Mouse (Mus musculus): Measurements from ENCODE around the gene Psenen. TPM values are rescaled to one million over a fixed set of nuclear protein-coding genes. Genes with fewer than 3 reads are reported as not detected.

Psenen gene
- polyA plus RNA-seq (2014; fragmentation: Nextera tagmentation; extraction: Ambion mirVana) = 119 and 125 TPM in 2 replicates

- no peaks in the 10 kb centered on the region for H3K9me3 ChIP-seq (ENCODE audit: control insufficient read depth, low read length)
- DNase-seq (ENCODE audit: low spot score) = peak; percentile 92
- WGBS = under 1% methylated on average over 45 of the region's 45 CpGs
- peak within 1 kb of the TSS; percentile 96 for H3K27ac ChIP-seq (ENCODE audit: low read depth)
- peak; percentile 84 for ATAC-seq (replicated peaks; ENCODE audit: low FRiP score, low TSS enrichment, low read depth)
- H3K4me3 ChIP-seq (ENCODE audit: low read depth, low read length) = peak within 1 kb of the TSS; percentile 83
- peak within 1 kb of the TSS; percentile 60 for H3K4me2 ChIP-seq (ENCODE audit: low read length)
- peaks cover 15% of the 10 kb centered on the region; the same call in 1 of the 2 replicates for H3K4me1 ChIP-seq (replicated peaks; ENCODE audit: control insufficient read depth, insufficient read depth, low read length)
- no peaks in the 10 kb centered on the region for H3K27me3 ChIP-seq (replicated peaks; ENCODE audit: control insufficient read depth, insufficient read depth, low read length)
- H3K9ac ChIP-seq (ENCODE audit: low read length) = peak within 1 kb of the TSS; percentile 81
- peaks cover 27% of the 10 kb centered on the region for H3K36me3 ChIP-seq (ENCODE audit: control insufficient read depth, insufficient read depth, low read length)
These were observed at the start of gene Psenen, which contains the start of the genes U2af1l4 and Gm49396 for GRCm38 (mm10) chr7:30563117-30563905. Gene Psenen, minus strand, starts transcription at chr7:30563627. Gene U2af1l4, plus strand, starts transcription at chr7:30563301. Gene Gm49396, plus strand, starts transcription at chr7:30563344.

DNA sequence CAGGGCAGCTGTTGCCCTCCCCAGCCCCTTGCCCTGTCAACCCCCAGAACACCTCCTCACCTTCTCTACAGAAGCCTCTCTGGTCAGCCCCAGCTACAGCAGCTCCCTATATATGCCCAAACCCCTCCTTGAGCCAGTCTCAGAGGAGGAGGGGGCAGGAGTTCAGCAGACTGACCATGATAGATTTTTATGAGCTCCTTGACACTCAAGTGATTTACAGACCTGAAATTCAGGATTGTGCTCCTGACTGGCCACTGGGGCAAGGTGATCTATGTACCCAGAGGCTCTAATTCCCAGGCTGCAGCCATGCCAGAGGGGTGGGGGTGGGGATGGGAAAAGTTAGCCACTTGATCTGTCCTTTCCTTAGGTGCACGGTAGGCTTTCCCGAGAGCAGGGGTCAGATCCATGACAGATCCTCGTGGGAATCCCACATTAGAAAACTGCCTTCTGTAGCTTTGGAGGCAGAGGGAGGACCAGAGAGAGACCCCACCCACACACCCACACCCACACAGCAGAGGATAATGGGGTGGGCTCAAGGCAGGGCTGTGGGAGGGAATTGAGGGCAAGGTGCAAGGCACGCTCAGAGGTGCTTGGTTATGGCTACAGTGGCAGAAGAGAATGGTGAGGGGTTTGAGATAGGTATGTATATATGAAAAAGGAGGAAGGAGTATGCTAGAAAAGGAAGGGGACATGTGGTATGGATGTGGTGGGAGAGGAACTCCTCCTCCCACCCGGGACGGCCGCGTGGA is 49.4 kb upstream of the Psenen start, which contains the start of gene Upk1a:
TSS of gene Upk1a (minus strand) at position 194 of the 749 bp plus-strand sequence.
- H3K9ac ChIP-seq (ENCODE audit: low read length) = 0 out of 2 replicates have a peak within 1 kb of the TSS, but pooled peaks have one; percentile 7
- 54% methylated on average over 8 of the region's 8 CpGs for WGBS
- H3K4me2 ChIP-seq (ENCODE audit: low read length) = peak within 1 kb of the TSS; percentile 30

GRCm38 (mm10) chr7:30610043-30610442 is 46.6 kb upstream of the Psenen start:
- no peak overlapping the region for H3K27ac ChIP-seq (ENCODE audit: low read depth)
- DNase-seq (ENCODE audit: low spot score) = no peak
- no peaks in the 10 kb centered on the region for H3K4me1 ChIP-seq (replicated peaks; ENCODE audit: control insufficient read depth, insufficient read depth, low read length)
- no peaks in the 10 kb centered on the region for H3K36me3 ChIP-seq (ENCODE audit: control insufficient read depth, insufficient read depth, low read length)
- no peak; the same call in 1 of the 2 replicates for ATAC-seq (replicated peaks; ENCODE audit: low FRiP score, low TSS enrichment, low read depth)
- H3K27me3 ChIP-seq (replicated peaks; ENCODE audit: control insufficient read depth, insufficient read depth, low read length) = no peaks in the 10 kb centered on the region
- 43% methylated on average over 7 of the region's 7 CpGs for WGBS
- H3K4me3 ChIP-seq (ENCODE audit: low read depth, low read length) = no peak overlapping the region
- H3K4me2 ChIP-seq (ENCODE audit: low read length) = no peak overlapping the region
- no peaks in the 10 kb centered on the region for H3K9me3 ChIP-seq (ENCODE audit: control insufficient read depth, low read length)
- no peak overlapping the region for H3K9ac ChIP-seq (ENCODE audit: low read length)

More for the DNA sequence above, 49.4 kb upstream of the Psenen start, which contains the start of gene Upk1a:
- H3K27ac ChIP-seq (ENCODE audit: low read depth) = no peak within 1 kb of the TSS; the same call in 1 of the 2 replicates
- ATAC-seq (replicated peaks; ENCODE audit: low FRiP score, low TSS enrichment, low read depth) (peak; percentile 51), DNase-seq (ENCODE audit: low spot score) (no peak)
- no peaks in the 10 kb centered on the region for H3K4me1 ChIP-seq (replicated peaks; ENCODE audit: control insufficient read depth, insufficient read depth, low read length)
- no peaks in the 10 kb centered on the region for H3K9me3 ChIP-seq (ENCODE audit: control insufficient read depth, low read length)
- H3K27me3 ChIP-seq (replicated peaks; ENCODE audit: control insufficient read depth, insufficient read depth, low read length) = no peaks in the 10 kb centered on the region
- peaks cover 20% of the 10 kb centered on the region for H3K36me3 ChIP-seq (ENCODE audit: control insufficient read depth, insufficient read depth, low read length)
- no peak within 1 kb of the TSS for H3K4me3 ChIP-seq (ENCODE audit: low read depth, low read length)

- ATAC-seq (replicated peaks; ENCODE audit: low FRiP score, low TSS enrichment, low read depth) = no peak
- H3K27me3 ChIP-seq (replicated peaks; ENCODE audit: control insufficient read depth, insufficient read depth, low read length) = no peaks in the 10 kb centered on the region
- H3K9me3 ChIP-seq (ENCODE audit: control insufficient read depth, low read length) = no peaks in the 10 kb centered on the region
- no peak overlapping the region for H3K9ac ChIP-seq (ENCODE audit: low read length)
- no peak for DNase-seq (ENCODE audit: low spot score)
- H3K4me1 ChIP-seq (replicated peaks; ENCODE audit: control insufficient read depth, insufficient read depth, low read length) = no peaks in the 10 kb centered on the region
- WGBS = 45% methylated on average over 16 of the region's 16 CpGs
- H3K4me2 ChIP-seq (ENCODE audit: low read length) = no peak overlapping the region
- no peak overlapping the region for H3K4me3 ChIP-seq (ENCODE audit: low read depth, low read length)
- no peaks in the 10 kb centered on the region for H3K36me3 ChIP-seq (ENCODE audit: control insufficient read depth, insufficient read depth, low read length)
- H3K27ac ChIP-seq (ENCODE audit: low read depth) = no peak overlapping the region
These were observed 45.0 kb upstream of the Psenen start for GRCm38 (mm10) chr7:30608476-30608875.

GRCm38 (mm10) chr7:30607706-30608309 is 44.4 kb upstream of the Psenen start:
- WGBS = 26% methylated on average over 8 of the region's 8 CpGs
- DNase-seq (ENCODE audit: low spot score) (peak; percentile 72), ATAC-seq (replicated peaks; ENCODE audit: low FRiP score, low TSS enrichment, low read depth) (no peak)
- Histone ChIP-seq H3K4me3 (ENCODE audit: low read depth, low read length) (no peak overlapping the region), H3K4me1 (replicated peaks; ENCODE audit: control insufficient read depth, insufficient read depth, low read length) (no peaks in the 10 kb centered on the region), H3K27ac (ENCODE audit: low read depth) (no peak overlapping the region), H3K36me3 (ENCODE audit: control insufficient read depth, insufficient read depth, low read length) (no peaks in the 10 kb centered on the region), H3K9me3 (ENCODE audit: control insufficient read depth, low read length) (no peaks in the 10 kb centered on the region), H3K9ac (ENCODE audit: low read length) (no peak overlapping the region), H3K4me2 (ENCODE audit: low read length) (no peak overlapping the region), H3K27me3 (replicated peaks; ENCODE audit: control insufficient read depth, insufficient read depth, low read length) (no peaks in the 10 kb centered on the region)

DNA sequence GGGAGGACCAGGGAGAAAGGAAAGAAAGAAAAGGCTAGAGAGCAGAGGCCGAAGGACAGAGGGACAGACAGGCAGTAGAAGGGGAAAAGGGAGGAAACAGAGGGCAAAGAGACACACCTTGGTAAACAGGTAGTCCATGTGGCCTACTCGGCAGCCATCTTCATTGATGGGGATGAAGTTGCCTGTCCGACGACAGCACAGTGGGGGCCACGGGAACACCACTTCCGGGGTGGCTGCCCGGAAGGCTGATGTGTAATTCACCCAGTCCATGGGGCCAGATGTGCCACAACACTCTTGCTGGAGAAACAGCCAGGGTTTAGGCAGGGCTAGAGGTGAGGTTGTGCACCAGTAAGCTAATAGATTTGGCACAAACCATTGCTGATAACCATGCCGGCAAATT is 41.5 kb upstream of the Psenen start:
- H3K4me2 ChIP-seq (ENCODE audit: low read length) = no peak overlapping the region
- no peaks in the 10 kb centered on the region for H3K9me3 ChIP-seq (ENCODE audit: control insufficient read depth, low read length)
- DNase-seq (ENCODE audit: low spot score) (no peak), ATAC-seq (replicated peaks; ENCODE audit: low FRiP score, low TSS enrichment, low read depth) (no peak)
- no peak overlapping the region for H3K4me3 ChIP-seq (ENCODE audit: low read depth, low read length)
- H3K36me3 ChIP-seq (ENCODE audit: control insufficient read depth, insufficient read depth, low read length) = no peaks in the 10 kb centered on the region
- H3K27me3 ChIP-seq (replicated peaks; ENCODE audit: control insufficient read depth, insufficient read depth, low read length) = no peaks in the 10 kb centered on the region
- no peak overlapping the region for H3K27ac ChIP-seq (ENCODE audit: low read depth)
- no peaks in the 10 kb centered on the region for H3K4me1 ChIP-seq (replicated peaks; ENCODE audit: control insufficient read depth, insufficient read depth, low read length)
- 87% methylated on average over 8 of the region's 8 CpGs for WGBS
- no peak overlapping the region for H3K9ac ChIP-seq (ENCODE audit: low read length)

GRCm38 (mm10) chr7:30604424-30604823 is 41.0 kb upstream of the Psenen start:
- WGBS = 53% methylated on average over 8 of the region's 8 CpGs
- no peaks in the 10 kb centered on the region for H3K27me3 ChIP-seq (replicated peaks; ENCODE audit: control insufficient read depth, insufficient read depth, low read length)
- no peak overlapping the region for H3K4me2 ChIP-seq (ENCODE audit: low read length)
- H3K4me3 ChIP-seq (ENCODE audit: low read depth, low read length) = no peak overlapping the region
- H3K9ac ChIP-seq (ENCODE audit: low read length) = no peak overlapping the region
- DNase-seq (ENCODE audit: low spot score) (no peak), ATAC-seq (replicated peaks; ENCODE audit: low FRiP score, low TSS enrichment, low read depth) (no peak)
- H3K27ac ChIP-seq (ENCODE audit: low read depth) = no peak overlapping the region
- no peaks in the 10 kb centered on the region for H3K36me3 ChIP-seq (ENCODE audit: control insufficient read depth, insufficient read depth, low read length)
- no peaks in the 10 kb centered on the region for H3K9me3 ChIP-seq (ENCODE audit: control insufficient read depth, low read length)
- H3K4me1 ChIP-seq (replicated peaks; ENCODE audit: control insufficient read depth, insufficient read depth, low read length) = no peaks in the 10 kb centered on the region

DNA sequence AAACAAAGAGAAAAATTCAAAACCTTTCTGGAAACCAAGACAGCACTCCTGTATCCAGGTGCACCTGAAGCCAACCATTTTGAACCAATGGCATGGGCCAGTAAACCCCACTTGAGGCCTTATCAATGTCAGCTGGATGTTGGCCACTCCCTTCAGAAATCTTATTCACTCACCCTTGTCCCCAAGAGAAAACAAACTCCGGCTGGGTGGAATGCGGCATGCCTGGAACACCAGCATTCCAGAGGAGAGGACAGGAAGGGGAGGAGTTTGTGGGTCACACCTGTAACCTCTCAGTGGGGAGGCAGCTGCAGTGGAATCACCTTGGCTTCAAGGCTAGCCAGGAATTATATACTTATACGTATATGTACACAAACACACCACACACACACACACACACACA is 39.2 kb upstream of the Psenen start:
- 20% methylated on average over 3 of the region's 3 CpGs for WGBS
- DNase-seq (ENCODE audit: low spot score) = peak; percentile 69

More for the DNA sequence above, 39.2 kb upstream of the Psenen start:
- Histone ChIP-seq H3K4me3 (ENCODE audit: low read depth, low read length) (no peak overlapping the region), H3K4me2 (ENCODE audit: low read length) (no peak overlapping the region), H3K27me3 (replicated peaks; ENCODE audit: control insufficient read depth, insufficient read depth, low read length) (no peaks in the 10 kb centered on the region), H3K4me1 (replicated peaks; ENCODE audit: control insufficient read depth, insufficient read depth, low read length) (no peaks in the 10 kb centered on the region), H3K36me3 (ENCODE audit: control insufficient read depth, insufficient read depth, low read length) (no peaks in the 10 kb centered on the region), H3K9me3 (ENCODE audit: control insufficient read depth, low read length) (no peaks in the 10 kb centered on the region), H3K27ac (ENCODE audit: low read depth) (no peak overlapping the region), H3K9ac (ENCODE audit: low read length) (no peak overlapping the region)
- peak; percentile 51; the same call in 1 of the 2 replicates for ATAC-seq (replicated peaks; ENCODE audit: low FRiP score, low TSS enrichment, low read depth)

All from intestine, embryonic 14.5 days (tissue).